Mouse (Mus musculus) kidney, adult 2 months (tissue): Measurements from ENCODE around the gene Slc35g3.

Source experiments
- CTCF ChIP-seq: fragments of 200-500 bp; conservative IDR thresholded peaks from 2 replicates; pipeline ENCODE4 v1.5.1; 2011; ENCODE audit warnings: low read depth, mild to moderate bottlenecking, control low read depth, low read length, moderate library complexity, mixed read lengths; ENCODE audit not compliant: insufficient read depth, insufficient read length
- POLR2A ChIP-seq: fragments of 200-500 bp; IDR thresholded peaks from one replicate; pipeline ENCODE4 v1.6.1; 2011; ENCODE audit warnings: low read depth, low read length, control low read depth

- TF ChIP-seq POLR2A (no peak), CTCF (no peak)
These were observed 3.7 kb downstream of the Slc35g3 start for GRCm38 (mm10) chr11:69758090-69758456.
